Mouse (Mus musculus): Measurements from ENCODE around the gene Tnp1. TPM values are rescaled to one million over a fixed set of nuclear protein-coding genes. Genes with fewer than 3 reads are reported as not detected.
A peak's percentile ranks its signal among the peaks of the same experiment; 100 is the strongest.

Gene Tnp1
- polyA plus RNA-seq, 1 experiment: not detected

- Histone ChIP-seq H3K4me1 (ENCODE audit: control insufficient read depth, insufficient read depth, low read length) (no peaks in the 10 kb centered on the region), H3K27ac (ENCODE audit: insufficient read depth, low read length) (no peak overlapping the region), H3K4me3 (ENCODE audit: insufficient read depth, low read length) (no peak overlapping the region)
- TF ChIP-seq POLR2A (IDR thresholded peaks at IDR 0.05; ENCODE audit: low read depth, low read length): no peak
- TF ChIP-seq CTCF (IDR thresholded peaks at IDR 0.05; ENCODE audit: borderline replicate concordance, insufficient read depth, low read length): no peak
Measured at GRCm38 (mm10) chr1:72978956-72979355, 36.8 kb downstream of the Tnp1 start.

GRCm38 (mm10) chr1:72974226-72974625 is 41.5 kb downstream of the Tnp1 start:
- Histone ChIP-seq H3K4me1 (ENCODE audit: control insufficient read depth, insufficient read depth, low read length) (peaks cover 2% of the 10 kb centered on the region; the same call in 1 of the 2 replicates), H3K27ac (ENCODE audit: insufficient read depth, low read length) (no peak overlapping the region), H3K4me3 (ENCODE audit: insufficient read depth, low read length) (no peak overlapping the region)
- TF ChIP-seq POLR2A (IDR thresholded peaks at IDR 0.05; ENCODE audit: low read depth, low read length): no peak

GRCm38 (mm10) chr1:72970461-72970860 is 45.2 kb downstream of the Tnp1 start:
- Histone ChIP-seq H3K27ac (ENCODE audit: insufficient read depth, low read length) (no peak overlapping the region), H3K4me3 (ENCODE audit: insufficient read depth, low read length) (no peak overlapping the region), H3K4me1 (ENCODE audit: control insufficient read depth, insufficient read depth, low read length) (peaks cover 8% of the 10 kb centered on the region; the same call in 1 of the 2 replicates)
- TF ChIP-seq CTCF (IDR thresholded peaks at IDR 0.05; ENCODE audit: borderline replicate concordance, insufficient read depth, low read length): no peak
- TF ChIP-seq POLR2A (IDR thresholded peaks at IDR 0.05; ENCODE audit: low read depth, low read length): no peak

- H3K27ac ChIP-seq (ENCODE audit: insufficient read depth, low read length): no peak overlapping the region
- peaks cover 8% of the 10 kb centered on the region; the same call in 1 of the 2 replicates for H3K4me1 ChIP-seq (ENCODE audit: control insufficient read depth, insufficient read depth, low read length)
- TF ChIP-seq CTCF (IDR thresholded peaks at IDR 0.05; ENCODE audit: borderline replicate concordance, insufficient read depth, low read length): no peak
- no peak for TF ChIP-seq POLR2A (IDR thresholded peaks at IDR 0.05; ENCODE audit: low read depth, low read length)
- no peak overlapping the region for H3K4me3 ChIP-seq (ENCODE audit: insufficient read depth, low read length)
Measured at GRCm38 (mm10) chr1:72969113-72969812, 46.4 kb downstream of the Tnp1 start.

- Histone ChIP-seq H3K4me3 (ENCODE audit: insufficient read depth, low read length) (no peak overlapping the region), H3K4me1 (ENCODE audit: control insufficient read depth, insufficient read depth, low read length) (peaks cover 10% of the 10 kb centered on the region; the same call in 1 of the 2 replicates), H3K27ac (ENCODE audit: insufficient read depth, low read length) (peak overlapping the region; percentile 32; the same call in 1 of the 2 replicates)
- TF ChIP-seq CTCF (IDR thresholded peaks at IDR 0.05; ENCODE audit: borderline replicate concordance, insufficient read depth, low read length): no peak
- no peak for TF ChIP-seq POLR2A (IDR thresholded peaks at IDR 0.05; ENCODE audit: low read depth, low read length)
Measured at GRCm38 (mm10) chr1:72966423-72966822, 49.3 kb downstream of the Tnp1 start.

Other genes starting within 250 kb of the Tnp1 start
- gene Igfbp2, start 191.4 kb downstream of the Tnp1 start, polyA plus RNA-seq (2011; ENCODE audit: insufficient read length, low read depth, missing spikeins): 331 and 641 TPM in 2 replicates
- gene Igfbp5, start 141.0 kb downstream of the Tnp1 start, polyA plus RNA-seq (2011; ENCODE audit: insufficient read length, low read depth, missing spikeins): 149 and 746 TPM in 2 replicates

All from embryonic fibroblast, embryonic 13.5 days (primary cell).